Mouse (Mus musculus) cerebellum, adult (tissue): Measurements from ENCODE around the gene Kyat1.
"Not testable (repeated sequence)": the region's sequence is repeated elsewhere in the genome, so short reads cannot be mapped to it uniquely, and the experiment has no call there.

Experiments used
- ATAC-seq: cut with Nextera tagmentation; 2 replicates; pipeline ENCODE4 v1.9.2; 2017; ENCODE audit warnings: mild to moderate bottlenecking, moderate library complexity, mixed read lengths; ENCODE audit not compliant: insufficient number of reproducible peaks, low FRiP score, low TSS enrichment

The Kyat1 gene

DNA sequence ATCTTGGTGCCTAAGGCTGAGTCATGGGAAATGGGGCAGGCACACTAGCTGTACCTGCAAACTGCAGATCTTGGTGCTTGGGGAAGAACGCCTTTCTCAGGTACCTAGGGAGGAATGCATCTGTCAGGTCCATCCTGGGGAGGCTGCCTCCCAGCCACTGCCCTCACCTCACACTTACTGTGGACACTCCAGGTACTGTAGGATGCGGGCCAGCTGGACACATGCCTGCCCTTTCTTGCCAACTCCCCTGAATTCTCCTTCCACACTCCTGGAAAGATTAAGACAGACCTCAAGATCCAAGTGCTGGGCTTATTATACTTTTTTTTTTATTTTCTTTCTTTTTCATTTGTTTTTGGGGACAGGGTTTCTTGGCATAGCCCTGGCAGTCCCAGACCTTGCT, 29.1 kb downstream of the Kyat1 start:
- no peak for ATAC-seq

DNA sequence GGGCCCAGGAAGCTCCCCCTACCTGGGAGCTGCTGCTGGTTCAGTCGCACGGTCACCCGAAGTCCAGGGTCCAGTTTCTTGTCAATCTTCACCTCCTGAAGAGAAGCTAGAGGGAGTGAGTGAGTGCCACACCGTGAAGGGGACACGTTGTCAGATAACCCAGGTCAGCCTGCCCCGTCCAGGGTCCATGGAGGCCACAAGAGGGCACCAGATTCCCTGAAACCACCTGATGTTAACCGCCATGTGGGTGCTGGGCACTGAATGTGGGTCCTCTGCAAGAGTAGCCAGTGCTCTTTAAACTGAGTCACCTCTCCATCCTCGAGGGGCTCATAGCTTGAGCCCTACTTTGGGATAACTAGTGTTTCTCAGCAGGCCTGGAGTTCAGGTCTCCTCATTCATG, 29.8 kb downstream of the Kyat1 start:
- no peak for ATAC-seq

- ATAC-seq: no peak
These were observed 32.0 kb downstream of the Kyat1 start for GRCm38 (mm10) chr2:30173541-30174240.

GRCm38 (mm10) chr2:30171997-30172382, 33.7 kb downstream of the Kyat1 start:
- no peak for ATAC-seq

- ATAC-seq: peak; percentile 94
These were observed 34.2 kb downstream of the Kyat1 start, which contains the start of gene Endog for GRCm38 (mm10) chr2:30171371-30171996. Gene Endog (plus strand): TSS chr2:30171493.

GRCm38 (mm10) chr2:30166677-30167076, 39.0 kb downstream of the Kyat1 start:
- ATAC-seq: no peak

- no peak for ATAC-seq
These were observed 41.2 kb downstream of the Kyat1 start for GRCm38 (mm10) chr2:30164340-30164932.

- no peak for ATAC-seq
These were observed 43.8 kb downstream of the Kyat1 start for GRCm38 (mm10) chr2:30161809-30162208.

DNA sequence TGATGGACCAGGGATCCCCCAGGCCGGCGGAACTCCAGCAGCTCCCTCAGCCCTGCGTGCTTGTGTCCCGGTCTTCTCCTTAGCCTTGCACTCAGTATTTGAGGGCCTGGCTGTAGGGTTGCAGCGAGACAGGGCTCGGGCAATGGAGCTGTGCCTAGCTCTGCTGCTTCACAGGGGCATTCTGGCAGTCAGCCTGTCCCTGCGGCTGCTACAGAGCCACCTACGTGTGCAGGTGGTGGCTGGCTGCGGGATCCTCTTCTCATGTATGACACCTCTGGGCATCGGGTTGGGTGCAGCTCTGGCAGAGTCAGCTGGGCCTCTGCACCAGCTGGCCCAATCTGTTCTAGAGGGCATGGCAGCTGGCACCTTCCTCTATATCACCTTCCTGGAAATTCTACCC, 45.8 kb downstream of the Kyat1 start:
- ATAC-seq: not testable (repeated sequence)

DNA sequence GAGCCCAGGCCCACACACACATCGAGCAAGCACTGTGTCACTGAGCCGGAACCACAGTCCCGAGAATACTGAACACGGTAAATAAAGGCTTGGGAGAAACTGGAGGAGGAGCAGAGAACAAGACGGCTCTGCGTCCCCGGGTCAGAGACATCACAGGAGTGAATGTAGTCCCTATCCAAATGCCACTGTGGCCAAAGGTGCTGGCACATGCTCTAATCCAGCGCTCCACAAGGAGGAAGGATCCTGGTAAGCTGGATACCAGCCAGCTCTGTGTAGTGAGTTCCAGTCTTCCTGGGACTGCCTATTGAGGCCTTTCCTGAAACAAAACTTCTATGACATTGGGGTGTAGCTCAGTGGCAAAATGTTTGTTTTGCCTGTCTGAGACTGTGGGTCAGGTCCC, 53.0 kb downstream of the Kyat1 start:
- ATAC-seq: no peak

DNA sequence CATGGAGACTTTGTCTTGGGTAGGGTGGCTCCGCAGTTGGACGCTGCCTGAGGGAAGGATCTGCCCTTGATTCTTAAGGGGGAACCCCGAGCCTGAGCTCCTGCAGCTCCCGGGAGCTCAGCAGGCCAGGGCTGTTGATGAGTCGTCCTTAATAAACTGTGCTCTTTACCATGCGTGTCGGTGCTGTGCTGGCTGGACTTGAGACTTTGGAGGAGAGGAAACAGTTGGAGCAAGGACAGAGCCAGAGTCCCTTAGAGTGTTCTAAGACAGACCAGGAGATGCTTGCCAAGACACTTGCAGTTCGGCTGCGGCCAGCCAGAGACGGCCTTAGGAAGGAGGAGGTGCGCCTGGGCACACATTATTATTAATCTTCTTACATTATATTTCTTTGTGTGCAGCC, 53.8 kb downstream of the Kyat1 start:
- no peak for ATAC-seq

DNA sequence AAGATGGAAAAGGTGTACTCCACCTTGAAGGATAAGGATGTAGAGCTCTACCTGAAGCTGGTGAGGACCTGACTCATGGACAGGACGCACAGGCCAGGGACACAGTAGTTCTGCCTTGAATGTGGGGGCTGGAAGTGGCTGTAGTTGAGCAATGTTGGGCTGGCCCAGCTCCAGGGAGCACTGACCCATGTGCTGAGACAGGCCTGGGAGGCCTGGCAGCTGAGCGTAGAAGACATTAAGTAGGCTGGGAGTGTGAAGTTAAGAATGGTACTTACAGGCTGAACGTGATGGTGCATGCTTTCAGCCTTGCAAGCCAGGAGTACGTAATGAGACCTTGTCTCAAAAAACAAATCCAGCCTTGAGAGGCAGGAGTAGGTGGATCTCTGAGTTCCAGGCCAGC, 58.2 kb downstream of the Kyat1 start:
- no peak for ATAC-seq

GRCm38 (mm10) chr2:30144436-30144835, 61.2 kb downstream of the Kyat1 start:
- ATAC-seq: no peak

DNA sequence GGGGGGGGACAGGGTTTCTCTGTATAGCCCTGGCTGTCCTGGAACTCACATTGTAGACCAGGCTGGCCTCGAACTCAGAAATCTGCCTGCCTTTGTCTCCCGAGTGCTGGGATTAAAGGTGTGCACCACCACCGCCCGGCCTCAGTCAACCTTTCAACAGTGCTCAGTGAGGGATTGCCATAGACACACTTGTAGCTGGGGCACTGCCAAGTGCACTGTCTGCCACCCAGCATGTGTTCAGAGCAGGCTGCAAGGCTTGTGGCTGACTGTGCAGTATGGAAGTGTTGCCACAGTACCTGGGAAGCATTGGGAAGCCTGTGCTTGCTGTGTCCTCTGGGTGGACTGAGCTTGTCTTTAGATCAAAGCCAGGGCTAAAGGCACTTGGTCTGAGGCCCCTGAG, 65.6 kb downstream of the Kyat1 start:
- peak; percentile 45; the same call in 1 of the 2 replicates for ATAC-seq

DNA sequence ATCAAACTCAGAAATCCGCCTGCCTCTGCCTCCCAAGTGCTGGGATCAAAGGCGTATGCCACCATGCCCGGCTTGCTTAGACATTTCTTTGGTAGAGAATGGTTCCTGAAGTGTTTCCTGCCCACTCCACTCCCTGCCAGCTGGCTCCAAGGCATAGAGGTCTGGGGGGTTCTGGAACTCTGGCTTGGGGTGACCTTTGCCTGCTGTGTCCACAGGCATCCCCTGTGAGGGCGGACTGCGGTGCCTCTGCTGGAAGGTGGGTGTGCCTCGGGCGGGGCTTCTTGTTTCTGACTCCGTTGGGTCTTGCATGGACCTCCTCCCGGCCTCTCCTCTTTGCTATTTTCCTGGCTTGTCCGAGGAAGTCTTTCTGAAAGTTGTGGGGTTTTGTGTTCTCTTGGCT, 69.2 kb downstream of the Kyat1 start:
- no peak for ATAC-seq
